Mouse (Mus musculus): Measurements from ENCODE around the gene Dlg5.

DNA sequence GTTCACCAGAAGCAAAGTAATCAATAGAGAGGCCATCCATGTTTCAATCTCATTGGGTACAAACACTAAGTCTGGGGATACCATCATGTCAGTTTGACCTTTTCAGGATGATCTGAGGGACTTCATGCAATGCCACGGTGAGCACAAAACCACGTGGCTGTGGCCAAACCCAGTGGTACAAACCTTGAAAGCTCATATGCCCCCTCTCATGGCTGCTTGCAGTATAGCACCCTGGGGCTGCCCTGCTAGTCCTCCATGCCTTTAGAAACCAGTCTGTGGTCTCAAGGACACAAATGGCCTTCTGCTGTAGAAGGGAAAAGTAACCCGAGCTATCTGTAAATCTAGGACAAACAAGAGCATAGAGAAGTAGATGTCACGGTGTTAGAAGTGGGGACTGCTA, 113.6 kb downstream of the Dlg5 start:
- TF ChIP-seq POLR2A (IDR thresholded peaks at IDR 0.05; ENCODE audit: insufficient read depth, low read length) (no peak), CTCF (IDR thresholded peaks at IDR 0.05; ENCODE audit: low read depth, low read length) (peak; percentile 56), EP300 (IDR thresholded peaks at IDR 0.05; ENCODE audit: insufficient read depth, low read depth, low read length) (no peak)

Data from ES-Bruce4 (cell line).